Mouse (Mus musculus) liver, embryonic 12.5 days (tissue): ENCODE data around the gene Cnga1. TPM values are rescaled to one million over a fixed set of nuclear protein-coding genes. Genes with fewer than 3 reads are reported as not detected.

Experiments used
- ATAC-seq: fragments of 200-750 bp; cut with Nextera tagmentation; 2 replicates; pipeline ENCODE4 v1.8.0; 2017; ENCODE audit warnings: moderate number of reproducible peaks, mild to moderate bottlenecking, moderate library complexity
- H3K27ac ChIP-seq: fragments of 300-500 bp; sonication (generic); 2 replicates; pipeline ENCODE4 v1.5.1; 2016; ENCODE audit warnings: mild to moderate bottlenecking
- H3K27me3 ChIP-seq: fragments of 300-500 bp; sonication (generic); replicated peaks from 2 replicates; pipeline ENCODE4 v1.6.1; 2016; ENCODE audit warnings: mild to moderate bottlenecking, moderate library complexity
- H3K36me3 ChIP-seq: fragments of 300-500 bp; sonication (generic); 2 replicates; pipeline ENCODE4 v1.6.1; 2016; ENCODE audit warnings: mild to moderate bottlenecking, moderate library complexity
- H3K4me1 ChIP-seq: fragments of 300-500 bp; sonication (generic); 2 replicates; pipeline ENCODE4 v1.6.1; 2016
- H3K4me2 ChIP-seq: fragments of 300-500 bp; sonication (generic); 2 replicates; pipeline ENCODE4 v1.6.1; 2016; ENCODE audit warnings: mild to moderate bottlenecking, moderate library complexity
- H3K4me3 ChIP-seq: fragments of 300-500 bp; sonication (generic); 2 replicates; pipeline ENCODE4 v1.5.1; 2016; ENCODE audit warnings: mild to moderate bottlenecking, moderate library complexity
- H3K9ac ChIP-seq: fragments of 300-500 bp; sonication (generic); 2 replicates; pipeline ENCODE4 v1.6.1; 2016; ENCODE audit warnings: mild to moderate bottlenecking, moderate library complexity
- H3K9me3 ChIP-seq: fragments of 300-500 bp; sonication (generic); replicated peaks from 2 replicates; pipeline ENCODE4 v1.6.1; 2016; ENCODE audit warnings: mild to moderate bottlenecking, moderate library complexity
- WGBS: fragments of 180-500 bp; shearing (Covaris S2); methylation state at CpG from one replicate; pipeline ENCODE4 v1.1.7; 2016; ENCODE audit not compliant: insufficient replicate concordance; 5-methylcytosine and 5-hydroxymethylcytosine counted together
- polyA plus RNA-seq: library from polyadenylated mRNA; unstranded; fragments of >200 nt; fragmentation: Nextera tagmentation; extraction: Ambion mirVana; gene quantifications from 2 replicates; pipeline ENCODE4 v1.2.1, GENCODE M21; 2016

Cnga1 gene
- polyA plus RNA-seq, 1 experiment from 2014 or later: not detected

DNA sequence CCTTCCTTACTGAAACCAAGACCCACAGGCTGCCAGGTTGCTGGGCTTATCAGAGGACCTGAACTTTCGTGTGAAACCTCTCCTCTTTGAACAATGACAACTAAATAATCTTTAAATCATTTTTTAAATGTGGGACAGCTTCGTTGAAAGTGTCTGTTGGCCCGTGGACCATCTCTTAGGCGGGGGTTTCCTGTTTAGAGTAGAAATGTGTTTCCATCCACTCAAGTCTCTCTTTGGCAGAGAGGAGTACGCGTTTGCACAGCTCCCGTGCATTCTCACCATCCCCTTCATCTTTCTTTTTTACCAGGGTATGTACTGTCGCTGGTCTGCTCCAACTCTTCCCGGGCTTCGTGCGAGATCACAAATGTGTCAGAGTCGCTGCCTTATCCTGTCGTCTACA, 14.3 kb upstream of the Cnga1 start:
- H3K4me3 ChIP-seq: no peak overlapping the region
- no peaks in the 10 kb centered on the region for H3K9me3 ChIP-seq
- H3K9ac ChIP-seq: no peak overlapping the region
- no peak overlapping the region for H3K4me2 ChIP-seq
- H3K36me3 ChIP-seq: no peaks in the 10 kb centered on the region
- no peak overlapping the region for H3K27ac ChIP-seq
- ATAC-seq: no peak
- peaks cover 15% of the 10 kb centered on the region for H3K4me1 ChIP-seq
- H3K27me3 ChIP-seq: 0 out of 2 replicates have a peak, but pooled peaks cover 4% of the 10 kb centered on the region
- WGBS: 75% methylated on average over 13 of the region's 13 CpGs

- no peak overlapping the region for H3K4me2 ChIP-seq
- no peaks in the 10 kb centered on the region; the same call in 1 of the 2 replicates for H3K27me3 ChIP-seq
- H3K4me3 ChIP-seq: no peak overlapping the region
- 54% methylated on average over 7 of the region's 7 CpGs for WGBS
- H3K9ac ChIP-seq: no peak overlapping the region
- ATAC-seq: no peak
- H3K9me3 ChIP-seq: no peaks in the 10 kb centered on the region
- H3K4me1 ChIP-seq: peaks cover 11% of the 10 kb centered on the region
- no peak overlapping the region for H3K27ac ChIP-seq
- H3K36me3 ChIP-seq: no peaks in the 10 kb centered on the region
Measured at GRCm38 (mm10) chr5:72656270-72656791, 12.3 kb upstream of the Cnga1 start.

DNA sequence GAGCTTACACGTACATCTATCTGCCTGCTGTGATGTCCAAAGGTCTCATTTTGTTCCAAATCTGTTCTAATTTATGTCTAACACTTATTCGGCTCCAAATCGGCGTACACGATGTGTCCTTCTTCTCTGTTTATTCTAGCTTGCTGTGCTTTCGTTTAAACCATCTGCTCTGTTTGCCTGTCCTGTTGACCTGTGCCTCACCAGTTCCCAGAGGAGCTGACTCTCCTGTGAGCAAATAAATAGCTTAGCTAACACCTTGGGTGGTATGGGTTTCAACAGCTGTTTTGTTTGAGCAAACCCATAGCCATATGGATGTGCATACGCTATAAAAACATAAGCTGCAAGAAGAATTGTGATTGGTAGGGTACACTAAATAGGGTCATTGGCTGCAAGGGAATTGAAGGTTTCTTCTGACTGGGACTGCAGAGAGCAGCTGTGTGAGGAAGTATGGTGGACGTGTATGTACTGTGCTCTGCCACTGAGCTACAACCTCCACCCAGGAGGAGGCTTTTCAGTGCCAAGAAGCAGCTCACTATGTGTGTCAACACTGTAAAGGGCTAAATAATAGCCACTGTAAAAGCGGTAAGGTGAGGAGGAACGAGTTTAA, 9.1 kb upstream of the Cnga1 start:
- 64% methylated on average over 10 of the region's 10 CpGs for WGBS
- Histone ChIP-seq H3K9me3 (no peaks in the 10 kb centered on the region), H3K4me1 (peaks cover 2% of the 10 kb centered on the region), H3K27me3 (peaks cover 14% of the 10 kb centered on the region; the same call in 1 of the 2 replicates), H3K4me3 (no peak overlapping the region), H3K36me3 (no peaks in the 10 kb centered on the region), H3K27ac (no peak overlapping the region), H3K9ac (no peak overlapping the region), H3K4me2 (no peak overlapping the region)
- ATAC-seq: 0 out of 2 replicates have a peak, but pooled peaks have one; percentile 52

DNA sequence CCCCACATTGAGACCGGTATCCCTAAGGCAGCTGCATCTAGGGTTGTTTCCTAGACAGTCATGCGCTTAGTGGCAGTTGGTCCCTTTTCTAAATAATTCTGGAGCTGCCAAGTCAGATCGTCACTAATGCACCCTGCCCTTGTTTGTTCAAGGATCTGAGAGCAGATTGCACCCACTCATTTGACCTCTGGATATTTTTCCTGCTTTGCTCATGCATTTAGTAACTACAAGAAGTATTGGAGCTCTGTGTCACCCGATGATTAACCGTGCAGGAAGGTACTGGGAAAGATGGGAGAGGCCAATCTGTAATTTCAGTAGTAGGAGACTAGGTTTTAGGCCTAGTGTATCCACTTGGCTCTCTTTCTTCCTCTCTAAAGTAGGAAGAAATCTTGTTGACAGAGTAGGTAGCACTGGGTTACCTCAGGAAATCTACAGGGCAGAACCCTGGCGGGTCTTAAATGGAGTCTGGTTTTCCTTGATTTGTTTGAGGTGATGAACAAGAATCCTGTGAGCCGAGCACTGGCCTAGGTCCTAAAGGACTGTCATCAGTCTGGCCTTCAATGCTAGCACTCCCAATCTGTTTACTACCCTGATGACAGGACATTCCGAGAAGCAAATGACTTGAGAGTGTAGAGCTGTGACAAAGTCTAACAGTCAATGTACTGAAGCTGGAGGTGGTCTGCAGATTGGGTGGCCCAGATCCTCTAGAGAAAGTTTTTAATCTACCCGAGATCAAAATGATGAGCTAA, 5.1 kb upstream of the Cnga1 start:
- H3K9ac ChIP-seq: no peak overlapping the region
- peaks cover 49% of the 10 kb centered on the region for H3K27me3 ChIP-seq
- H3K4me1 ChIP-seq: peaks cover 14% of the 10 kb centered on the region
- peak overlapping the region; percentile 83 for H3K4me2 ChIP-seq
- H3K27ac ChIP-seq: no peak overlapping the region
- WGBS: 68% methylated on average over 9 of the region's 9 CpGs
- no peaks in the 10 kb centered on the region for H3K9me3 ChIP-seq
- H3K4me3 ChIP-seq: no peak overlapping the region
- no peaks in the 10 kb centered on the region for H3K36me3 ChIP-seq
- no peak for ATAC-seq

DNA sequence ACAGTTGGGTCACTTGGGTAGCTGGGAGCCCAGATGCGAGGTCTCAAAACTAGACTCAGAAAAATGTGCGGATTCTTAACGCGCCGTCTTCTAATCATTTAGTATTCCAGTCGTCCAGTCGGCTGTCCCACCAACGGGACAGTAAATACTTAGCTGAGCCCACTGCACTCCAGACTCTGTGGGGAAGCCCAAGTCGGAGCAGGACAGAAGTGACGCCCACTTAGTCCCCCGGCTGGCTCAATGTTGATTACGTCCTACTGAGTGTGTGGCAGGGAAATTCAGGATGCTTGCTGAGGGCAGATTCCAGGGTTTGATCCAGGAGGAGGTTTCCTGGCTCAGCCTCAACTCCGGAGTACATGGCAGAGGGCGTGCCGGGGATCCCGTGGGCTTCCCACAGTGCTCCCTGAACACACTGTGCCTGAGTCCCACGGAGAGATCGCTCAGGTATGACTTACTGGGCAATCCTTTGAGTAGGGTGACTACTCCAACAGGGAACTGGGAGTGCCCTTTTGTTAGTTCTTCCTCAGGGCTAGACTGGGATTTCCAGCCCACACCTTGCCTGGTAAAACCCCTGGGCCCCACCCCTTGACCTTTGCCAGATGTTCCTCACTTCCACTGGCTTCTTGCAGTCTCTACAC, 4.0 kb upstream of the Cnga1 start:
- peak; percentile 57 for ATAC-seq
- Histone ChIP-seq H3K4me2 (peak overlapping the region; percentile 83), H3K9ac (peak overlapping the region; percentile 35), H3K4me3 (peak overlapping the region; percentile 59), H3K4me1 (peaks cover 14% of the 10 kb centered on the region), H3K36me3 (no peaks in the 10 kb centered on the region), H3K27me3 (peaks cover 56% of the 10 kb centered on the region), H3K9me3 (no peaks in the 10 kb centered on the region), H3K27ac (no peak overlapping the region)
- 8% methylated on average over 18 of the region's 18 CpGs for WGBS

- Histone ChIP-seq H3K9ac (peak within 1 kb of the TSS; percentile 35), H3K27ac (no peak within 1 kb of the TSS)
- ATAC-seq: peak; percentile 89
Measured at GRCm38 (mm10) chr5:72647418-72647907, 3.4 kb upstream of the Cnga1 start, which contains the start of gene Nipal1. Nipal1 (plus strand) TSS chr5:72647795.

GRCm38 (mm10) chr5:72646996-72647395, 2.9 kb upstream of the Cnga1 start:
- Histone ChIP-seq H3K36me3 (no peaks in the 10 kb centered on the region), H3K4me2 (peak overlapping the region; percentile 83), H3K4me1 (peaks cover 14% of the 10 kb centered on the region), H3K27me3 (peaks cover 56% of the 10 kb centered on the region), H3K4me3 (peak overlapping the region; percentile 59), H3K27ac (no peak overlapping the region), H3K9me3 (no peaks in the 10 kb centered on the region), H3K9ac (no peak overlapping the region)
- no peak for ATAC-seq
- 25% methylated on average over 10 of the region's 10 CpGs for WGBS

More at GRCm38 (mm10) chr5:72647418-72647907, 3.4 kb upstream of the Cnga1 start, which contains the start of gene Nipal1:
- peak within 1 kb of the TSS; percentile 83 for H3K4me2 ChIP-seq
- peak within 1 kb of the TSS; percentile 59 for H3K4me3 ChIP-seq
- H3K9me3 ChIP-seq: no peaks in the 10 kb centered on the region
- peaks cover 56% of the 10 kb centered on the region for H3K27me3 ChIP-seq
- no peaks in the 10 kb centered on the region for H3K36me3 ChIP-seq
- 3% methylated on average over 25 of the region's 25 CpGs for WGBS
- H3K4me1 ChIP-seq: peaks cover 14% of the 10 kb centered on the region

- 36% methylated on average over 10 of the region's 10 CpGs for WGBS
- H3K9ac ChIP-seq: no peak overlapping the region
- H3K36me3 ChIP-seq: no peaks in the 10 kb centered on the region
- peaks cover 14% of the 10 kb centered on the region for H3K4me1 ChIP-seq
- H3K9me3 ChIP-seq: no peaks in the 10 kb centered on the region
- peaks cover 56% of the 10 kb centered on the region for H3K27me3 ChIP-seq
- ATAC-seq: no peak
- H3K27ac ChIP-seq: no peak overlapping the region
- no peak overlapping the region for H3K4me3 ChIP-seq
- H3K4me2 ChIP-seq: no peak overlapping the region
Measured at GRCm38 (mm10) chr5:72646131-72646530, 2.1 kb upstream of the Cnga1 start.

GRCm38 (mm10) chr5:72643655-72644054, 420 bp downstream of the Cnga1 start:
- H3K4me1 ChIP-seq: peaks cover 14% of the 10 kb centered on the region
- no peak overlapping the region for H3K4me3 ChIP-seq
- H3K36me3 ChIP-seq: no peaks in the 10 kb centered on the region
- H3K9ac ChIP-seq: no peak overlapping the region
- WGBS: 58% methylated on average over 7 of the region's 7 CpGs
- H3K9me3 ChIP-seq: no peaks in the 10 kb centered on the region
- no peak for ATAC-seq
- H3K27ac ChIP-seq: no peak overlapping the region
- H3K4me2 ChIP-seq: no peak overlapping the region
- H3K27me3 ChIP-seq: peaks cover 47% of the 10 kb centered on the region

- H3K36me3 ChIP-seq: no peaks in the 10 kb centered on the region
- peaks cover 16% of the 10 kb centered on the region for H3K27me3 ChIP-seq
- H3K9me3 ChIP-seq: no peaks in the 10 kb centered on the region
- no peak overlapping the region for H3K27ac ChIP-seq
- ATAC-seq: no peak
- WGBS: 79% methylated on average over 1 of the region's 1 CpGs
- no peaks in the 10 kb centered on the region for H3K4me1 ChIP-seq
- no peak overlapping the region for H3K4me3 ChIP-seq
- H3K9ac ChIP-seq: no peak overlapping the region
- H3K4me2 ChIP-seq: no peak overlapping the region
Measured at GRCm38 (mm10) chr5:72640072-72640471, 4.0 kb downstream of the Cnga1 start.

DNA sequence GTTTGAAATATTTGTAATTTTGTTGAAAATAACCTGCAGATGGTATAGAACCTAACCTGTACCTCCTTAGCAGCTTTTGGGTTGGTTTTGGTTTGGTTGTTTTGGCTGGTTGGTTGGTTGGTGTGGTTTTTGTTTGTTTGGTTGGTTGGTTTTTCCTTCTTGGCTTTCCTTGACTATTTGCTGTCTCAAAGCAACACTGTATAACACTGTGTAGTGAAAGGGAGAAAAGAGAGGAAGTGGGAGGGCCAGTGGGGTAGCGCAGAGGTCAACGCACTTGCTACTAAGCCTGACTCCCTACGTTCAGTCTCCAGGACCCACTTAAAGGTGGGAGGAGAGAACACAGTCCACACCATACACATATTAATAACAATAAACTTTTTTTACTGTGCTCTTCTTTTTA, 7.5 kb downstream of the Cnga1 start:
- H3K4me2 ChIP-seq: no peak overlapping the region
- ATAC-seq: no peak
- 66% methylated on average over 3 of the region's 3 CpGs for WGBS
- no peaks in the 10 kb centered on the region for H3K4me1 ChIP-seq
- no peak overlapping the region for H3K9ac ChIP-seq
- no peak overlapping the region for H3K4me3 ChIP-seq
- H3K27me3 ChIP-seq: no peaks in the 10 kb centered on the region
- H3K27ac ChIP-seq: no peak overlapping the region
- H3K36me3 ChIP-seq: no peaks in the 10 kb centered on the region
- no peaks in the 10 kb centered on the region for H3K9me3 ChIP-seq

DNA sequence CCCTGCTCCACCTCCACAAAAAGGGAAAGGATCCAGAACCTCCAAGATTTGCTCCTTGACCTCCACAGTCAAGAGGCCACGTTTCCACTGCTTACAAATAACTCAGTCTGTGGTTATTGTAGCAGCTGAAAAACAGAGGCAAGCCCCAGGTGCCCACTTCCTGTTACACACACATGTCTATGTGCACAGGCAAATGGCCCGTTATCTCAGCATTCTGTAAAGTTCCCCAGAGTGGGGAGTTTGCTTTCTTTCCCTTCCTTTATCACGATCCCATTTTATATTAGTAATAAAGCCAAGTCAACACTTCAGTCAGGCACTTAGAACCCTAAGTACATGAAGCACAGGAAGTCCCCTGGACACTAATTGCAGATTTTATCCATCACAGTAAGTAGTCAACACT, 8.0 kb downstream of the Cnga1 start:
- H3K9ac ChIP-seq: no peak overlapping the region
- no peaks in the 10 kb centered on the region for H3K27me3 ChIP-seq
- no peaks in the 10 kb centered on the region for H3K4me1 ChIP-seq
- no peak overlapping the region for H3K4me3 ChIP-seq
- H3K36me3 ChIP-seq: no peaks in the 10 kb centered on the region
- H3K27ac ChIP-seq: no peak overlapping the region
- no peaks in the 10 kb centered on the region for H3K9me3 ChIP-seq
- no peak overlapping the region for H3K4me2 ChIP-seq
- WGBS: 27% methylated on average over 3 of the region's 3 CpGs
- no peak for ATAC-seq
